Mouse (Mus musculus): Measurements from ENCODE around the gene Miox. TPM values are rescaled to one million over a fixed set of nuclear protein-coding genes. Genes with fewer than 3 reads are reported as not detected.

Miox gene
- polyA plus RNA-seq, 1 experiment from 2014 or later, result not detected

- ATAC-seq (ENCODE audit: insufficient number of reproducible peaks, low FRiP score, low TSS enrichment, low read depth), result no peak
- Histone ChIP-seq H3K27me3 (no peaks in the 10 kb centered on the region), H3K4me3 (replicated peaks) (no peak overlapping the region), H3K4me1 (no peaks in the 10 kb centered on the region), H3K9me3 (replicated peaks) (no peaks in the 10 kb centered on the region), H3K9ac (no peak overlapping the region), H3K27ac (replicated peaks) (no peak overlapping the region), H3K4me2 (replicated peaks) (no peak overlapping the region), H3K36me3 (peaks cover 91% of the 10 kb centered on the region)
- WGBS, result 92% methylated on average over 2 of the region's 2 CpGs
Measured at GRCm38 (mm10) chr15:89297695-89298094, 36.5 kb upstream of the Miox start.

- Histone ChIP-seq H3K9ac (no peak overlapping the region), H3K4me2 (replicated peaks) (no peak overlapping the region), H3K4me1 (no peaks in the 10 kb centered on the region), H3K27ac (replicated peaks) (no peak overlapping the region), H3K9me3 (replicated peaks) (no peaks in the 10 kb centered on the region), H3K4me3 (replicated peaks) (no peak overlapping the region), H3K27me3 (no peaks in the 10 kb centered on the region), H3K36me3 (peaks cover 91% of the 10 kb centered on the region)
- 93% methylated on average over 13 of the region's 13 CpGs for WGBS
- no peak for ATAC-seq (ENCODE audit: insufficient number of reproducible peaks, low FRiP score, low TSS enrichment, low read depth)
Measured at GRCm38 (mm10) chr15:89300180-89300579, 34.0 kb upstream of the Miox start.

- Histone ChIP-seq H3K27me3 (no peaks in the 10 kb centered on the region), H3K27ac (replicated peaks) (no peak overlapping the region), H3K36me3 (peaks cover 91% of the 10 kb centered on the region), H3K4me3 (replicated peaks) (no peak overlapping the region), H3K4me2 (replicated peaks) (no peak overlapping the region), H3K9me3 (replicated peaks) (no peaks in the 10 kb centered on the region), H3K9ac (no peak overlapping the region), H3K4me1 (no peaks in the 10 kb centered on the region)
- no peak for ATAC-seq (ENCODE audit: insufficient number of reproducible peaks, low FRiP score, low TSS enrichment, low read depth)
- WGBS, result 93% methylated on average over 8 of the region's 8 CpGs
Measured at GRCm38 (mm10) chr15:89300600-89300999, 33.6 kb upstream of the Miox start.

- Histone ChIP-seq H3K9ac (no peak overlapping the region), H3K4me1 (peaks cover 14% of the 10 kb centered on the region; the same call in 1 of the 2 replicates), H3K27ac (replicated peaks) (no peak overlapping the region), H3K27me3 (no peaks in the 10 kb centered on the region), H3K4me2 (replicated peaks) (no peak overlapping the region), H3K9me3 (replicated peaks) (no peaks in the 10 kb centered on the region), H3K4me3 (replicated peaks) (no peak overlapping the region), H3K36me3 (peaks cover 59% of the 10 kb centered on the region)
- WGBS, result 44% methylated on average over 1 of the region's 1 CpGs
- no peak for ATAC-seq (ENCODE audit: insufficient number of reproducible peaks, low FRiP score, low TSS enrichment, low read depth)
Measured at GRCm38 (mm10) chr15:89305966-89306365, 28.2 kb upstream of the Miox start.

GRCm38 (mm10) chr15:89307461-89307860, 26.7 kb upstream of the Miox start:
- Histone ChIP-seq H3K4me3 (replicated peaks) (no peak overlapping the region), H3K9me3 (replicated peaks) (no peaks in the 10 kb centered on the region), H3K27me3 (no peaks in the 10 kb centered on the region), H3K27ac (replicated peaks) (no peak overlapping the region), H3K4me2 (replicated peaks) (no peak overlapping the region), H3K4me1 (peaks cover 14% of the 10 kb centered on the region), H3K36me3 (peaks cover 44% of the 10 kb centered on the region), H3K9ac (no peak overlapping the region)
- no peak for ATAC-seq (ENCODE audit: insufficient number of reproducible peaks, low FRiP score, low TSS enrichment, low read depth)
- WGBS, result 88% methylated on average over 13 of the region's 13 CpGs

GRCm38 (mm10) chr15:89308406-89309139, 25.6 kb upstream of the Miox start:
- no peak overlapping the region for H3K27ac ChIP-seq (replicated peaks)
- ATAC-seq (ENCODE audit: insufficient number of reproducible peaks, low FRiP score, low TSS enrichment, low read depth), result no peak
- H3K4me2 ChIP-seq (replicated peaks), result no peak overlapping the region
- no peaks in the 10 kb centered on the region for H3K9me3 ChIP-seq (replicated peaks)
- H3K27me3 ChIP-seq, result no peaks in the 10 kb centered on the region
- peaks cover 25% of the 10 kb centered on the region for H3K4me1 ChIP-seq
- no peak overlapping the region for H3K9ac ChIP-seq
- peaks cover 33% of the 10 kb centered on the region for H3K36me3 ChIP-seq
- H3K4me3 ChIP-seq (replicated peaks), result no peak overlapping the region
- 68% methylated on average over 7 of the region's 7 CpGs for WGBS

GRCm38 (mm10) chr15:89309962-89310498, 24.2 kb upstream of the Miox start:
- Histone ChIP-seq H3K4me2 (replicated peaks) (no peak overlapping the region), H3K4me3 (replicated peaks) (no peak overlapping the region), H3K9me3 (replicated peaks) (no peaks in the 10 kb centered on the region), H3K4me1 (peaks cover 32% of the 10 kb centered on the region), H3K36me3 (peaks cover 18% of the 10 kb centered on the region), H3K27ac (replicated peaks) (0 out of 2 replicates have a peak overlapping the region, but pooled peaks have one; percentile 5), H3K9ac (no peak overlapping the region), H3K27me3 (no peaks in the 10 kb centered on the region)
- ATAC-seq (ENCODE audit: insufficient number of reproducible peaks, low FRiP score, low TSS enrichment, low read depth), result 0 out of 2 replicates have a peak, but pooled peaks have one; percentile 13
- 52% methylated on average over 6 of the region's 6 CpGs for WGBS

GRCm38 (mm10) chr15:89313359-89313758, 20.8 kb upstream of the Miox start:
- peaks cover 32% of the 10 kb centered on the region for H3K4me1 ChIP-seq
- ATAC-seq (ENCODE audit: insufficient number of reproducible peaks, low FRiP score, low TSS enrichment, low read depth), result no peak
- no peak overlapping the region for H3K9ac ChIP-seq
- H3K9me3 ChIP-seq (replicated peaks), result no peaks in the 10 kb centered on the region
- H3K36me3 ChIP-seq, result no peaks in the 10 kb centered on the region
- peak overlapping the region; percentile 72 for H3K4me2 ChIP-seq (replicated peaks)
- H3K4me3 ChIP-seq (replicated peaks), result 0 out of 2 replicates have a peak overlapping the region, but pooled peaks have one; percentile 5
- H3K27ac ChIP-seq (replicated peaks), result no peak overlapping the region
- WGBS, result 68% methylated on average over 4 of the region's 4 CpGs
- no peaks in the 10 kb centered on the region for H3K27me3 ChIP-seq

GRCm38 (mm10) chr15:89314107-89314506, 20.1 kb upstream of the Miox start:
- H3K4me3 ChIP-seq (replicated peaks), result peak overlapping the region; percentile 97
- ATAC-seq (ENCODE audit: insufficient number of reproducible peaks, low FRiP score, low TSS enrichment, low read depth), result no peak
- H3K36me3 ChIP-seq, result no peaks in the 10 kb centered on the region
- H3K27ac ChIP-seq (replicated peaks), result no peak overlapping the region
- H3K4me2 ChIP-seq (replicated peaks), result peak overlapping the region; percentile 72
- peak overlapping the region; percentile 85 for H3K9ac ChIP-seq
- H3K27me3 ChIP-seq, result no peaks in the 10 kb centered on the region
- no peaks in the 10 kb centered on the region for H3K9me3 ChIP-seq (replicated peaks)
- H3K4me1 ChIP-seq, result peaks cover 32% of the 10 kb centered on the region
- 30% methylated on average over 3 of the region's 3 CpGs for WGBS

GRCm38 (mm10) chr15:89314511-89315189, 19.5 kb upstream of the Miox start:
- WGBS, result under 1% methylated on average over 58 of the region's 58 CpGs
- Histone ChIP-seq H3K9me3 (replicated peaks) (no peaks in the 10 kb centered on the region), H3K4me2 (replicated peaks) (peak overlapping the region; percentile 72), H3K27me3 (no peaks in the 10 kb centered on the region), H3K27ac (replicated peaks) (peak overlapping the region; percentile 48; the same call in 1 of the 2 replicates), H3K4me1 (peaks cover 30% of the 10 kb centered on the region), H3K9ac (peak overlapping the region; percentile 85), H3K4me3 (replicated peaks) (peak overlapping the region; percentile 97), H3K36me3 (no peaks in the 10 kb centered on the region)
- ATAC-seq (ENCODE audit: insufficient number of reproducible peaks, low FRiP score, low TSS enrichment, low read depth), result peak; percentile 40

GRCm38 (mm10) chr15:89315190-89315731, 18.9 kb upstream of the Miox start, which contains the start of gene Sbf1:
Gene Sbf1, minus strand, starts transcription at chr15:89315311.
- Histone ChIP-seq H3K36me3 (no peaks in the 10 kb centered on the region), H3K4me1 (peaks cover 24% of the 10 kb centered on the region), H3K9me3 (replicated peaks) (no peaks in the 10 kb centered on the region), H3K4me2 (replicated peaks) (peak within 1 kb of the TSS; percentile 72), H3K9ac (peak within 1 kb of the TSS; percentile 85), H3K27ac (replicated peaks) (peak within 1 kb of the TSS; percentile 48; the same call in 1 of the 2 replicates), H3K27me3 (no peaks in the 10 kb centered on the region), H3K4me3 (replicated peaks) (peak within 1 kb of the TSS; percentile 97)
- WGBS, result under 1% methylated on average over 37 of the region's 37 CpGs
- peak; percentile 100 for ATAC-seq (ENCODE audit: insufficient number of reproducible peaks, low FRiP score, low TSS enrichment, low read depth)

Measured in embryonic facial prominence, embryonic 15.5 days (tissue).